In the genomic region with DNA sequence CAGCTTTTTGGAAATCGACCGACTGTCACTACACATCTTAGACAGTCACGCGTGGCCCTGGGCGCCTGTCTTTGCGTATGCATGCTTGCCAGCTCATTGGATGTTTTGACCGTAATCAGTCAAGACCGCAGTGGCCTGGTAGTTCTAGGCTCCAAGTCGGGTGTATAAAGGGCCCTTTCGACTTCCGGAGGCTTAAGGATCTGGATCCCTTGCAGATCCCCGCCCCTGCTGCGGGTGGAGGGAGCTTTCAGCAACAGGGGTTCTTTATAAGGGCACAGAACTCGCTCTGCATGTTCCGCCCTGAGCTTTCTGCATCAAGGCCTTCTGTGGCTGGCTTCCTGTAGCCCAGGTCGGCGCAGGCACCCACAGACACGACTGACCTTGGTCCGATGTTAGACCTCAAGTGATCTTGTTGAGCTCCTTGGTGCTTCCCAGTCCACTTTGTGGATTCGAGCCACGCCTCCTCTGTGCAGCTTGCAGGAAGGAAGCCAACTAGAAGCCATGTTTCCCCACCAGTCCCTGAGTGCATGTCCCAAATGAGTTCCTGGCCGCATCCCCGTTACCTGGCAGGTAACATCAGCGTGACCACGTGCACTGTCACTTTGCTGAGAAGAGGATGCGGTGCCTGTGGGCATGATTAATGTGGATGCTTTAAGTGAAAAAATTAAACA, we compare ENCODE assay signal across 8 mouse cellular contexts. TPM values are rescaled to one million over a fixed set of nuclear protein-coding genes. Genes with fewer than 3 reads are reported as not detected.
DNase-seq lines count a peak whose midpoint lies in the region; ATAC-seq and TF ChIP-seq lines count a peak whose summit lies in the region.

A gene (minus strand): TSS at position 443 of the 671 bp plus-strand sequence.

- no peaks in the 10 kb centered on the region for H3K27me3 ChIP-seq in ES-Bruce4 (ENCODE audit: control insufficient read depth, insufficient read depth, low read length, poor library complexity, severe bottlenecking)
- H3K27me3 ChIP-seq in forebrain, embryonic 12.5 days, result no peaks in the 10 kb centered on the region
- no peaks in the 10 kb centered on the region for H3K27me3 ChIP-seq in heart, embryonic 16.5 days (ENCODE audit: control insufficient read depth, insufficient read depth, low read length)
- no peaks in the 10 kb centered on the region for H3K27me3 ChIP-seq in liver, embryonic 15.5 days
- H3K27me3 ChIP-seq in neural tube, embryonic 11.5 days (ENCODE audit: control insufficient read depth, insufficient read depth, low read length), result no peaks in the 10 kb centered on the region
- no peaks in the 10 kb centered on the region for H3K27me3 ChIP-seq in stomach, postnatal 0 days (ENCODE audit: control insufficient read depth, insufficient read depth, low read length)

- peak within 1 kb of the TSS; percentile 88 for H3K9ac ChIP-seq in ES-Bruce4 (ENCODE audit: low read depth, poor library complexity, severe bottlenecking)
- H3K9ac ChIP-seq in forebrain, embryonic 12.5 days, result peak within 1 kb of the TSS; percentile 77
- peak within 1 kb of the TSS; percentile 97 for H3K9ac ChIP-seq in heart, embryonic 16.5 days (ENCODE audit: low read length)
- peak within 1 kb of the TSS; percentile 69 for H3K9ac ChIP-seq in liver, embryonic 15.5 days
- H3K9ac ChIP-seq in neural tube, embryonic 11.5 days (ENCODE audit: low read length), result peak within 1 kb of the TSS; percentile 66
- peak within 1 kb of the TSS; percentile 86 for H3K9ac ChIP-seq in stomach, postnatal 0 days (ENCODE audit: low read length)

- H3K4me2 ChIP-seq in forebrain, embryonic 12.5 days, result peak within 1 kb of the TSS; percentile 78
- peak within 1 kb of the TSS; percentile 69 for H3K4me2 ChIP-seq in heart, embryonic 16.5 days (ENCODE audit: low read depth, low read length)
- H3K4me2 ChIP-seq in liver, embryonic 15.5 days, result peak within 1 kb of the TSS; percentile 96
- peak within 1 kb of the TSS; percentile 76 for H3K4me2 ChIP-seq in neural tube, embryonic 11.5 days (ENCODE audit: low read depth)
- peak within 1 kb of the TSS; percentile 67 for H3K4me2 ChIP-seq in stomach, postnatal 0 days (replicated peaks; ENCODE audit: low read depth)

- TF ChIP-seq EP300 in ES-Bruce4 (IDR thresholded peaks at IDR 0.05; ENCODE audit: insufficient read depth, low read depth, low read length), result no peak
- TF ChIP-seq EP300 in stomach, postnatal 0 days (optimal IDR thresholded peaks at IDR 0.05), result no peak

- DNase-seq in c-Kit-positive CD71-positive TER-119-positive erythroid progenitor cells, embryonic 14.5 days (ENCODE audit: low spot score), result peak; percentile 63
- peak; percentile 79 to 80 for DNase-seq in kidney, postnatal 36 days
- DNase-seq in neural tube, embryonic 11.5 days (ENCODE audit: low spot score), result peak; percentile 71
- DNase-seq in stomach, postnatal 0 days (ENCODE audit: low spot score), result peak; percentile 84

- H3K4me3 ChIP-seq in ES-Bruce4 (ENCODE audit: low read depth, low read length), result peak within 1 kb of the TSS; percentile 83
- peak within 1 kb of the TSS; percentile 70 for H3K4me3 ChIP-seq in forebrain, embryonic 12.5 days (replicated peaks)
- peak within 1 kb of the TSS; percentile 97 for H3K4me3 ChIP-seq in heart, embryonic 16.5 days (ENCODE audit: low read length)
- peak within 1 kb of the TSS; percentile 81 for H3K4me3 ChIP-seq in liver, embryonic 15.5 days (replicated peaks)
- H3K4me3 ChIP-seq in neural tube, embryonic 11.5 days (ENCODE audit: low read depth, low read length), result peak within 1 kb of the TSS; percentile 68
- peak within 1 kb of the TSS; percentile 88 for H3K4me3 ChIP-seq in stomach, postnatal 0 days (ENCODE audit: low read depth, low read length)

- H3K9me3 ChIP-seq in ES-Bruce4 (replicated peaks; ENCODE audit: control insufficient read depth, insufficient read depth, low read length, poor library complexity, severe bottlenecking), result no peaks in the 10 kb centered on the region
- H3K9me3 ChIP-seq in forebrain, embryonic 12.5 days, result no peaks in the 10 kb centered on the region
- H3K9me3 ChIP-seq in heart, embryonic 16.5 days (replicated peaks; ENCODE audit: control insufficient read depth, low read length), result no peaks in the 10 kb centered on the region
- no peaks in the 10 kb centered on the region for H3K9me3 ChIP-seq in liver, embryonic 15.5 days (replicated peaks)
- H3K9me3 ChIP-seq in neural tube, embryonic 11.5 days (ENCODE audit: control insufficient read depth, low read length), result no peaks in the 10 kb centered on the region
- H3K9me3 ChIP-seq in stomach, postnatal 0 days (ENCODE audit: control insufficient read depth, low read length), result no peaks in the 10 kb centered on the region

- H3K4me1 ChIP-seq in ES-Bruce4 (ENCODE audit: control insufficient read depth, insufficient read depth, low read length), result peaks cover 2% of the 10 kb centered on the region
- H3K4me1 ChIP-seq in forebrain, embryonic 12.5 days, result peaks cover 26% of the 10 kb centered on the region
- H3K4me1 ChIP-seq in heart, embryonic 16.5 days (ENCODE audit: control insufficient read depth, insufficient read depth, low read length), result peaks cover 26% of the 10 kb centered on the region
- H3K4me1 ChIP-seq in liver, embryonic 15.5 days (replicated peaks), result peaks cover 41% of the 10 kb centered on the region
- peaks cover 16% of the 10 kb centered on the region; the same call in 1 of the 2 replicates for H3K4me1 ChIP-seq in neural tube, embryonic 11.5 days (ENCODE audit: control insufficient read depth, insufficient read depth, low read length)
- no peaks in the 10 kb centered on the region; the same call in 1 of the 2 replicates for H3K4me1 ChIP-seq in stomach, postnatal 0 days (replicated peaks; ENCODE audit: control insufficient read depth, insufficient read depth)

- no peaks in the 10 kb centered on the region for H3K36me3 ChIP-seq in ES-Bruce4 (ENCODE audit: control insufficient read depth, insufficient read depth, low read length, poor library complexity, severe bottlenecking)
- no peaks in the 10 kb centered on the region for H3K36me3 ChIP-seq in forebrain, embryonic 12.5 days (replicated peaks)
- no peaks in the 10 kb centered on the region for H3K36me3 ChIP-seq in heart, embryonic 16.5 days (ENCODE audit: control insufficient read depth, insufficient read depth)
- no peaks in the 10 kb centered on the region for H3K36me3 ChIP-seq in liver, embryonic 15.5 days (replicated peaks)
- no peaks in the 10 kb centered on the region for H3K36me3 ChIP-seq in neural tube, embryonic 11.5 days (ENCODE audit: control insufficient read depth, insufficient read depth, low read length)
- no peaks in the 10 kb centered on the region for H3K36me3 ChIP-seq in stomach, postnatal 0 days (ENCODE audit: control insufficient read depth, insufficient read depth, low read length)

- peak within 1 kb of the TSS; percentile 16 for H3K27ac ChIP-seq in ES-Bruce4 (ENCODE audit: insufficient read depth, low read length)
- H3K27ac ChIP-seq in forebrain, embryonic 12.5 days, result peak within 1 kb of the TSS; percentile 82
- peak within 1 kb of the TSS; percentile 98 for H3K27ac ChIP-seq in heart, embryonic 16.5 days (ENCODE audit: low read length)
- peak within 1 kb of the TSS; percentile 83 for H3K27ac ChIP-seq in liver, embryonic 15.5 days (replicated peaks)
- H3K27ac ChIP-seq in neural tube, embryonic 11.5 days (ENCODE audit: low read depth, low read length), result peak within 1 kb of the TSS; percentile 63; the same call in 1 of the 2 replicates
- H3K27ac ChIP-seq in stomach, postnatal 0 days (replicated peaks), result peak within 1 kb of the TSS; percentile 95

- WGBS in forebrain, embryonic 12.5 days, result 3% methylated on average over 26 of the region's 26 CpGs
- 3% methylated on average over 26 of the region's 26 CpGs for WGBS in heart, embryonic 16.5 days
- WGBS in liver, embryonic 15.5 days (ENCODE audit: insufficient replicate concordance), result 3% methylated on average over 26 of the region's 26 CpGs
- WGBS in neural tube, embryonic 11.5 days, result 3% methylated on average over 26 of the region's 26 CpGs
- WGBS in stomach, postnatal 0 days, result 1% methylated on average over 26 of the region's 26 CpGs

- no peak for TF ChIP-seq CTCF in ES-Bruce4 (IDR thresholded peaks at IDR 0.05; ENCODE audit: low read depth, low read length)
- no peak for TF ChIP-seq CTCF in stomach, postnatal 0 days (IDR thresholded peaks at IDR 0.05; ENCODE audit: low read depth)

- peak; percentile 29 for TF ChIP-seq POLR2A in ES-Bruce4 (IDR thresholded peaks at IDR 0.05; ENCODE audit: insufficient read depth, low read length)

- peak; percentile 5; the same call in 1 of the 2 replicates for ATAC-seq in forebrain, embryonic 12.5 days (ENCODE audit: low FRiP score)
- ATAC-seq in heart, embryonic 16.5 days (replicated peaks; ENCODE audit: extremely low read depth, insufficient read depth, low FRiP score), result peak; percentile 42
- ATAC-seq in liver, embryonic 15.5 days (ENCODE audit: insufficient read depth), result peak; percentile 23
- no peak for ATAC-seq in neural tube, embryonic 11.5 days (ENCODE audit: insufficient read depth, low FRiP score, low TSS enrichment)
- ATAC-seq in stomach, postnatal 0 days (ENCODE audit: low FRiP score, low TSS enrichment), result peak; percentile 55

RNA-seq across cellular contexts. Expression of the gene that starts here (rescaled TPM):
- 167 and 190 TPM in 2 replicates for polyA plus RNA-seq in ES-Bruce4 (2011; ENCODE audit: insufficient read depth, insufficient read length, low read depth, missing spikeins)
- polyA plus RNA-seq in forebrain, embryonic 12.5 days (2016; fragmentation: Nextera tagmentation; extraction: Ambion mirVana), result 309 and 332 TPM in 2 replicates
- 197 and 210 TPM in 2 replicates for polyA plus RNA-seq in heart, embryonic 16.5 days (2015; fragmentation: Nextera tagmentation; extraction: Ambion mirVana)
- 33.9 and 39.1 TPM in 2 replicates for polyA plus RNA-seq in liver, embryonic 15.5 days (2015; fragmentation: Nextera tagmentation; extraction: Ambion mirVana)
- polyA plus RNA-seq in neural tube, embryonic 11.5 days (2014; fragmentation: Nextera tagmentation; extraction: Ambion mirVana), result 291 and 303 TPM in 2 replicates
- 117 and 122 TPM in 2 replicates for polyA plus RNA-seq in stomach, postnatal 0 days (2015; fragmentation: Nextera tagmentation; extraction: Ambion mirVana)

Comparison
In these comparisons a context has a peak if more than half of its experiments do, and no peak if none do; other contexts are left out.
1. H3K27ac ChIP-seq: peak in every context shown above with its lines; median percentile 98 in heart, embryonic 16.5 days; 95 in stomach, postnatal 0 days; 83 in liver, embryonic 15.5 days; 82 in forebrain, embryonic 12.5 days; 63 in neural tube, embryonic 11.5 days; 16 in ES-Bruce4.